Mouse (Mus musculus): ENCODE data around the gene Macrod2. TPM values are rescaled to one million over a fixed set of nuclear protein-coding genes. Genes with fewer than 3 reads are reported as not detected.

Macrod2 gene
- polyA plus RNA-seq, 1 experiment, result 57.8 TPM

- H3K4me3 ChIP-seq (replicated peaks), result no peak overlapping the region
- H3K36me3 ChIP-seq (replicated peaks; ENCODE audit: low read length), result no peaks in the 10 kb centered on the region
- TF ChIP-seq FLI1 (IDR thresholded peaks at IDR 0.05; ENCODE audit: low read length), result no peak
- H3K4me1 ChIP-seq, result no peaks in the 10 kb centered on the region
- H3K9me3 ChIP-seq, result peaks cover 16% of the 10 kb centered on the region
- H3K27me3 ChIP-seq (replicated peaks), result no peaks in the 10 kb centered on the region
Measured at GRCm38 (mm10) chr2:142057889-142058750, 1663.0 kb downstream of the Macrod2 start.

GRCm38 (mm10) chr2:142058751-142059090, 1663.6 kb downstream of the Macrod2 start:
- H3K27me3 ChIP-seq (replicated peaks), result no peaks in the 10 kb centered on the region
- no peak overlapping the region for H3K4me3 ChIP-seq (replicated peaks)
- no peaks in the 10 kb centered on the region for H3K36me3 ChIP-seq (replicated peaks; ENCODE audit: low read length)
- H3K4me1 ChIP-seq, result no peaks in the 10 kb centered on the region
- H3K9me3 ChIP-seq, result peaks cover 16% of the 10 kb centered on the region
- TF ChIP-seq FLI1 (IDR thresholded peaks at IDR 0.05; ENCODE audit: low read length), result no peak
- no peak for TF ChIP-seq GATA1 (IDR thresholded peaks at IDR 0.05; ENCODE audit: borderline replicate concordance, low read length)

GRCm38 (mm10) chr2:142108947-142109346, 1713.8 kb downstream of the Macrod2 start:
- TF ChIP-seq FLI1 (IDR thresholded peaks at IDR 0.05; ENCODE audit: low read length), result no peak
- TF ChIP-seq GATA1 (IDR thresholded peaks at IDR 0.05; ENCODE audit: borderline replicate concordance, low read length), result no peak
- no peak overlapping the region for H3K4me3 ChIP-seq (replicated peaks)

GRCm38 (mm10) chr2:142116623-142117022, 1721.5 kb downstream of the Macrod2 start:
- H3K27me3 ChIP-seq (replicated peaks), result no peaks in the 10 kb centered on the region
- TF ChIP-seq FLI1 (IDR thresholded peaks at IDR 0.05; ENCODE audit: low read length) (no peak), GATA1 (IDR thresholded peaks at IDR 0.05; ENCODE audit: borderline replicate concordance, low read length) (no peak)
- H3K9me3 ChIP-seq, result no peaks in the 10 kb centered on the region
- no peaks in the 10 kb centered on the region for H3K36me3 ChIP-seq (replicated peaks; ENCODE audit: low read length)
- H3K4me1 ChIP-seq, result no peaks in the 10 kb centered on the region
- no peak overlapping the region for H3K4me3 ChIP-seq (replicated peaks)

More at GRCm38 (mm10) chr2:142108947-142109346, 1713.8 kb downstream of the Macrod2 start:
- H3K9me3 ChIP-seq, result 0 out of 2 replicates have a peak, but pooled peaks cover 7% of the 10 kb centered on the region
- H3K27me3 ChIP-seq (replicated peaks), result no peaks in the 10 kb centered on the region
- H3K4me1 ChIP-seq, result no peaks in the 10 kb centered on the region
- no peaks in the 10 kb centered on the region for H3K36me3 ChIP-seq (replicated peaks; ENCODE audit: low read length)

- no peak for TF ChIP-seq FLI1 (IDR thresholded peaks at IDR 0.05; ENCODE audit: low read length)
- no peak for TF ChIP-seq GATA1 (IDR thresholded peaks at IDR 0.05; ENCODE audit: borderline replicate concordance, low read length)
- Histone ChIP-seq H3K36me3 (replicated peaks; ENCODE audit: low read length) (no peaks in the 10 kb centered on the region), H3K4me1 (no peaks in the 10 kb centered on the region), H3K27me3 (replicated peaks) (no peaks in the 10 kb centered on the region), H3K4me3 (replicated peaks) (no peak overlapping the region), H3K9me3 (no peaks in the 10 kb centered on the region)
Measured at GRCm38 (mm10) chr2:142128109-142128508, 1733.0 kb downstream of the Macrod2 start.

GRCm38 (mm10) chr2:142129166-142129565, 1734.1 kb downstream of the Macrod2 start:
- no peaks in the 10 kb centered on the region for H3K4me1 ChIP-seq
- no peak overlapping the region for H3K4me3 ChIP-seq (replicated peaks)
- no peak for TF ChIP-seq GATA1 (IDR thresholded peaks at IDR 0.05; ENCODE audit: borderline replicate concordance, low read length)
- no peaks in the 10 kb centered on the region for H3K9me3 ChIP-seq
- no peaks in the 10 kb centered on the region for H3K27me3 ChIP-seq (replicated peaks)
- no peaks in the 10 kb centered on the region for H3K36me3 ChIP-seq (replicated peaks; ENCODE audit: low read length)

- no peak overlapping the region for H3K4me3 ChIP-seq (replicated peaks)
- no peaks in the 10 kb centered on the region for H3K9me3 ChIP-seq
- no peaks in the 10 kb centered on the region for H3K27me3 ChIP-seq (replicated peaks)
- no peak for TF ChIP-seq FLI1 (IDR thresholded peaks at IDR 0.05; ENCODE audit: low read length)
- TF ChIP-seq GATA1 (IDR thresholded peaks at IDR 0.05; ENCODE audit: borderline replicate concordance, low read length), result no peak
- H3K4me1 ChIP-seq, result no peaks in the 10 kb centered on the region
- H3K36me3 ChIP-seq (replicated peaks; ENCODE audit: low read length), result no peaks in the 10 kb centered on the region
Measured at GRCm38 (mm10) chr2:142149310-142149709, 1754.2 kb downstream of the Macrod2 start.

GRCm38 (mm10) chr2:142163506-142164275, 1768.6 kb downstream of the Macrod2 start:
- no peaks in the 10 kb centered on the region for H3K27me3 ChIP-seq (replicated peaks)
- H3K36me3 ChIP-seq (replicated peaks; ENCODE audit: low read length), result no peaks in the 10 kb centered on the region
- no peak overlapping the region for H3K4me3 ChIP-seq (replicated peaks)
- H3K9me3 ChIP-seq, result peaks cover 6% of the 10 kb centered on the region; the same call in 1 of the 2 replicates
- no peaks in the 10 kb centered on the region for H3K4me1 ChIP-seq
- no peak for TF ChIP-seq GATA1 (IDR thresholded peaks at IDR 0.05; ENCODE audit: borderline replicate concordance, low read length)
- no peak for TF ChIP-seq FLI1 (IDR thresholded peaks at IDR 0.05; ENCODE audit: low read length)

- Histone ChIP-seq H3K4me1 (no peaks in the 10 kb centered on the region), H3K4me3 (replicated peaks) (no peak overlapping the region), H3K27me3 (replicated peaks) (no peaks in the 10 kb centered on the region), H3K36me3 (replicated peaks; ENCODE audit: low read length) (no peaks in the 10 kb centered on the region), H3K9me3 (peaks cover 20% of the 10 kb centered on the region; the same call in 1 of the 2 replicates)
- TF ChIP-seq GATA1 (IDR thresholded peaks at IDR 0.05; ENCODE audit: borderline replicate concordance, low read length), result no peak
- TF ChIP-seq FLI1 (IDR thresholded peaks at IDR 0.05; ENCODE audit: low read length), result no peak
Measured at GRCm38 (mm10) chr2:142169649-142170048, 1774.5 kb downstream of the Macrod2 start.

GRCm38 (mm10) chr2:142172706-142173105, 1777.6 kb downstream of the Macrod2 start:
- no peak overlapping the region for H3K4me3 ChIP-seq (replicated peaks)
- peaks cover 19% of the 10 kb centered on the region; the same call in 1 of the 2 replicates for H3K9me3 ChIP-seq
- TF ChIP-seq FLI1 (IDR thresholded peaks at IDR 0.05; ENCODE audit: low read length), result no peak
- TF ChIP-seq GATA1 (IDR thresholded peaks at IDR 0.05; ENCODE audit: borderline replicate concordance, low read length), result no peak
- no peaks in the 10 kb centered on the region for H3K4me1 ChIP-seq
- no peaks in the 10 kb centered on the region for H3K27me3 ChIP-seq (replicated peaks)
- no peaks in the 10 kb centered on the region for H3K36me3 ChIP-seq (replicated peaks; ENCODE audit: low read length)

Measured in megakaryocyte, embryonic 14.5 days (primary cell).